Mouse (Mus musculus): ENCODE data around the gene Fkbp8.

Fkbp8 gene

DNA sequence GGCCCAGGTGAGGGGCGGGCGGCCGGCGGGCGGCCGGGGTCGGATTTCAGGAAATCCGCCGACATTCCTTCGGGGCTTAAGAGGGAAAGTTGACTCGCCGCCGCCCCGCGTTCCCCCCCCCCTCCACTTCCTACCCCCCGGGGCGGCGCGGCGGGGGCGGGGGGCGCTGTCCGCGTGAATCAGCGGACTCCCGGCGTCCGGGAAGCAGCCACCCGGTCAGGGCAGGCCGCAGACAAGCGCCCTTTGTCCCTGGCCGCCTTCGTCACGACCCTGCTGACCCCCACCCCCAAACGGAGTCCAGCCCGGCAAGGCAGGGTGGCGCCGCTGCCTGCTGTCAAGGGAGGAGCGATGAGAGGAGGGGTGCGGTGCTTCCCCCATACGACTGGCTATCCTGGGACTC, 37.9 kb upstream of the Fkbp8 start:
- H3K4me3 ChIP-seq (replicated peaks; ENCODE audit: low read length), result peak overlapping the region; percentile 64
- H3K4me1 ChIP-seq (replicated peaks; ENCODE audit: low read depth, low read length), result peaks cover 81% of the 10 kb centered on the region
- no peak for TF ChIP-seq NANOG (IDR thresholded peaks at IDR 0.05; ENCODE audit: borderline replicate concordance, low read length)
- no peak for TF ChIP-seq POU5F1 (IDR thresholded peaks at IDR 0.05; ENCODE audit: borderline replicate concordance, low read length)
- no peak for TF ChIP-seq CTCF (conservative IDR thresholded peaks at IDR 0.05; ENCODE audit: low read length)
- no peaks in the 10 kb centered on the region for H3K36me3 ChIP-seq (ENCODE audit: insufficient read depth, low read length)
- peaks cover 99% of the 10 kb centered on the region for H3K27me3 ChIP-seq (ENCODE audit: insufficient read depth, low read length)
- no peaks in the 10 kb centered on the region for H3K9me3 ChIP-seq (ENCODE audit: low read length)

- Histone ChIP-seq H3K4me3 (replicated peaks; ENCODE audit: low read length) (peak overlapping the region; percentile 64), H3K27me3 (ENCODE audit: insufficient read depth, low read length) (peaks cover 99% of the 10 kb centered on the region), H3K36me3 (ENCODE audit: insufficient read depth, low read length) (no peaks in the 10 kb centered on the region), H3K4me1 (replicated peaks; ENCODE audit: low read depth, low read length) (peaks cover 88% of the 10 kb centered on the region), H3K9me3 (ENCODE audit: low read length) (no peaks in the 10 kb centered on the region)
- TF ChIP-seq CTCF (conservative IDR thresholded peaks at IDR 0.05; ENCODE audit: low read length), result no peak
- no peak for TF ChIP-seq POU5F1 (IDR thresholded peaks at IDR 0.05; ENCODE audit: borderline replicate concordance, low read length)
- TF ChIP-seq NANOG (IDR thresholded peaks at IDR 0.05; ENCODE audit: borderline replicate concordance, low read length), result no peak
These were observed 37.3 kb upstream of the Fkbp8 start for GRCm38 (mm10) chr8:70490061-70490879.

GRCm38 (mm10) chr8:70490880-70491495, 36.5 kb upstream of the Fkbp8 start:
- Histone ChIP-seq H3K4me1 (replicated peaks; ENCODE audit: low read depth, low read length) (peaks cover 89% of the 10 kb centered on the region), H3K4me3 (replicated peaks; ENCODE audit: low read length) (peak overlapping the region; percentile 70), H3K27me3 (ENCODE audit: insufficient read depth, low read length) (peaks cover 99% of the 10 kb centered on the region), H3K9me3 (ENCODE audit: low read length) (no peaks in the 10 kb centered on the region), H3K36me3 (ENCODE audit: insufficient read depth, low read length) (no peaks in the 10 kb centered on the region)
- TF ChIP-seq NANOG (IDR thresholded peaks at IDR 0.05; ENCODE audit: borderline replicate concordance, low read length) (no peak), CTCF (conservative IDR thresholded peaks at IDR 0.05; ENCODE audit: low read length) (no peak), POU5F1 (IDR thresholded peaks at IDR 0.05; ENCODE audit: borderline replicate concordance, low read length) (no peak)

GRCm38 (mm10) chr8:70492664-70493640, 34.6 kb upstream of the Fkbp8 start, which contains the start of gene Crlf1:
Crlf1 (plus strand) TSS chr8:70493158.
- no peaks in the 10 kb centered on the region for H3K9me3 ChIP-seq (ENCODE audit: low read length)
- TF ChIP-seq CTCF (conservative IDR thresholded peaks at IDR 0.05; ENCODE audit: low read length) (no peak), POU5F1 (IDR thresholded peaks at IDR 0.05; ENCODE audit: borderline replicate concordance, low read length) (no peak), NANOG (IDR thresholded peaks at IDR 0.05; ENCODE audit: borderline replicate concordance, low read length) (no peak)
- H3K27me3 ChIP-seq (ENCODE audit: insufficient read depth, low read length), result peaks cover 99% of the 10 kb centered on the region
- peaks cover 72% of the 10 kb centered on the region for H3K4me1 ChIP-seq (replicated peaks; ENCODE audit: low read depth, low read length)
- no peaks in the 10 kb centered on the region for H3K36me3 ChIP-seq (ENCODE audit: insufficient read depth, low read length)
- peak within 1 kb of the TSS; percentile 70 for H3K4me3 ChIP-seq (replicated peaks; ENCODE audit: low read length)

DNA sequence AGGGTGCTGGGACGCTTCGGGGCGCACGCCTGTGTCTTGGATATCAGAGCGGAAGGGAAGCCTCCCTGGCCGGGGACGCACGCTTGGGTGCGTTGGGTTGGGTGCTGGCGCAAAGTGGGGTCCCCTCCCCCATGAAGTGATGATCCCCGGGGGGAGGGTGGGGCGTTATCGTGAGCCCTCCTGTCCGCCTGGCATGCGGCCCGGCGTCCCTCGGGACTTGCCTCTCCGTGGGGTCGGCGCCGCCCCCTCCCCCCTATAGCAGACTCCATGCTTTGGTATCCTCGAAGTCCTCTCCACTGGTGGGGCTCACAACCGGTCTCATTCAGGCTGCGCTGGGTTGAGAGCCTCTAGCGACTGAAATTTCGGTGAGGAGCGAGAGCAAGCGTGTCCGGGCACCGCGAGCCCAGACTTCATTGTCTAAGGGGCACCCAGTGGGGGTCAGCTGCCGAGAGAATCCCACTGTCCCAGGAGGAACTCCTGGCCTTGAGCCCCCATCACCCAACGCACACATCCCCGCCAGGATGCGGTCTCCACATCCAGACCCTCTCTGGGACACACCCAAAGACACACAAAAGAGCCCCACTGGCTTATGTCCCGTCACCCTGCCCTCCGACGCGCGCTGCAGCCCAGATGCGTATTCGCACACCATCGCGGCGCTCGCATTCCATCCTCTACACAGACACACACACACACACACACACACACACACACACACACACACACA, 33.7 kb upstream of the Fkbp8 start:
- peak overlapping the region; percentile 70 for H3K4me3 ChIP-seq (replicated peaks; ENCODE audit: low read length)
- no peaks in the 10 kb centered on the region for H3K9me3 ChIP-seq (ENCODE audit: low read length)
- H3K27me3 ChIP-seq (ENCODE audit: insufficient read depth, low read length), result peaks cover 99% of the 10 kb centered on the region
- TF ChIP-seq CTCF (conservative IDR thresholded peaks at IDR 0.05; ENCODE audit: low read length) (no peak), POU5F1 (IDR thresholded peaks at IDR 0.05; ENCODE audit: borderline replicate concordance, low read length) (no peak), NANOG (IDR thresholded peaks at IDR 0.05; ENCODE audit: borderline replicate concordance, low read length) (no peak)
- peaks cover 72% of the 10 kb centered on the region for H3K4me1 ChIP-seq (replicated peaks; ENCODE audit: low read depth, low read length)
- no peaks in the 10 kb centered on the region for H3K36me3 ChIP-seq (ENCODE audit: insufficient read depth, low read length)

DNA sequence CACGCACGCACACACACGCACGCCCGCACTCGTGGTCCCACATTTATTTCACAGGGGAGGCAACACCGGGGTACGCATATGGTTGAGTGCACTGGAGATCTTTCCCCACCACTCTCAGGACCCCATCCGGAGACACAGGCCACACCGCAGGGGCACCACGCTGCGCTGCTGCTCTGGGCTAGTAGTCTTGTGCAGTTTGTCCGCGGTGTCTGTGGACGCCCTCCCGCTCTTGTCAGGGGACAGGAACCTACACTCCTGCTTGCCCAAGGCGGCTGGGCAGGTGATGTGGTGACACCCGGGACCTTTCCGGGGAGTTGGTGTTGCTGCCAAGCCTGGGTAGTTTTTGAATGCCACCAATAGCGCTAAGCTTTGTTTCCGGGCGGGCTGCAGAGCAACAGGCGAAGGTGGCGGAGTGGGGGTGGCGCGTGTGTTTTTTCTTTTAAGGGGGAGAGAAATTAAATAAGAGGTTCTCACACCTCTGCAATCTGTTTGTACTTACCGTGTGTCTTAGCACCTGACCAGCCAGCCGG, 33.0 kb upstream of the Fkbp8 start:
- Histone ChIP-seq H3K9me3 (ENCODE audit: low read length) (no peaks in the 10 kb centered on the region), H3K27me3 (ENCODE audit: insufficient read depth, low read length) (peaks cover 99% of the 10 kb centered on the region), H3K36me3 (ENCODE audit: insufficient read depth, low read length) (no peaks in the 10 kb centered on the region), H3K4me1 (replicated peaks; ENCODE audit: low read depth, low read length) (peaks cover 69% of the 10 kb centered on the region), H3K4me3 (replicated peaks; ENCODE audit: low read length) (peak overlapping the region; percentile 49; the same call in 1 of the 2 replicates)
- TF ChIP-seq CTCF (conservative IDR thresholded peaks at IDR 0.05; ENCODE audit: low read length) (no peak), POU5F1 (IDR thresholded peaks at IDR 0.05; ENCODE audit: borderline replicate concordance, low read length) (no peak), NANOG (IDR thresholded peaks at IDR 0.05; ENCODE audit: borderline replicate concordance, low read length) (no peak)

- peak overlapping the region; percentile 39; the same call in 1 of the 2 replicates for H3K4me3 ChIP-seq (replicated peaks; ENCODE audit: low read length)
- H3K27me3 ChIP-seq (ENCODE audit: insufficient read depth, low read length), result peaks cover 99% of the 10 kb centered on the region
- TF ChIP-seq POU5F1 (IDR thresholded peaks at IDR 0.05; ENCODE audit: borderline replicate concordance, low read length) (no peak), CTCF (conservative IDR thresholded peaks at IDR 0.05; ENCODE audit: low read length) (no peak), NANOG (IDR thresholded peaks at IDR 0.05; ENCODE audit: borderline replicate concordance, low read length) (no peak)
- no peaks in the 10 kb centered on the region for H3K9me3 ChIP-seq (ENCODE audit: low read length)
- H3K4me1 ChIP-seq (replicated peaks; ENCODE audit: low read depth, low read length), result peaks cover 64% of the 10 kb centered on the region
- no peaks in the 10 kb centered on the region for H3K36me3 ChIP-seq (ENCODE audit: insufficient read depth, low read length)
These were observed 32.3 kb upstream of the Fkbp8 start for GRCm38 (mm10) chr8:70495001-70495770.

Data from E14TG2a.4 (cell line).